Mouse (Mus musculus) megakaryocyte, embryonic 14.5 days (primary cell): Measurements from ENCODE around the gene Apoc4. TPM values are rescaled to one million over a fixed set of nuclear protein-coding genes. Genes with fewer than 3 reads are reported as not detected.

Source experiments
- H3K27me3 ChIP-seq: replicated peaks from 2 replicates; pipeline ENCODE3; 2012; ENCODE audit warnings: inconsistent platforms
- H3K36me3 ChIP-seq: replicated peaks from 2 replicates; pipeline ENCODE3; 2012; ENCODE audit warnings: low read length, inconsistent platforms, mixed read lengths
- H3K4me1 ChIP-seq: 2 replicates; pipeline ENCODE4 v1.6.1; 2012; ENCODE audit warnings: inconsistent platforms
- H3K4me3 ChIP-seq: replicated peaks from 2 replicates; pipeline ENCODE3; 2012; ENCODE audit warnings: moderate library complexity, mild to moderate bottlenecking, inconsistent platforms
- H3K9me3 ChIP-seq: 2 replicates; pipeline ENCODE4 v1.6.1; 2012; ENCODE audit warnings: inconsistent platforms
- FLI1 ChIP-seq: IDR thresholded peaks from 2 replicates; pipeline ENCODE4 v1.6.1; 2012; ENCODE audit warnings: low read length, inconsistent platforms, mixed read lengths
- GATA1 ChIP-seq: IDR thresholded peaks from 3 replicates; pipeline ENCODE4 v1.6.1; 2012; ENCODE audit warnings: mixed read lengths, low read length, inconsistent platforms, borderline replicate concordance
- polyA plus RNA-seq: library from polyadenylated mRNA; stranded (reverse); fragments of >175 nt; gene quantifications from 2 replicates; pipeline ENCODE4 v1.2.3, GENCODE M21; 2012; ENCODE audit warnings: low replicate concordance; ENCODE audit not compliant: insufficient read depth

The Apoc4 gene
- polyA plus RNA-seq, 1 experiment: 7.1 TPM

DNA sequence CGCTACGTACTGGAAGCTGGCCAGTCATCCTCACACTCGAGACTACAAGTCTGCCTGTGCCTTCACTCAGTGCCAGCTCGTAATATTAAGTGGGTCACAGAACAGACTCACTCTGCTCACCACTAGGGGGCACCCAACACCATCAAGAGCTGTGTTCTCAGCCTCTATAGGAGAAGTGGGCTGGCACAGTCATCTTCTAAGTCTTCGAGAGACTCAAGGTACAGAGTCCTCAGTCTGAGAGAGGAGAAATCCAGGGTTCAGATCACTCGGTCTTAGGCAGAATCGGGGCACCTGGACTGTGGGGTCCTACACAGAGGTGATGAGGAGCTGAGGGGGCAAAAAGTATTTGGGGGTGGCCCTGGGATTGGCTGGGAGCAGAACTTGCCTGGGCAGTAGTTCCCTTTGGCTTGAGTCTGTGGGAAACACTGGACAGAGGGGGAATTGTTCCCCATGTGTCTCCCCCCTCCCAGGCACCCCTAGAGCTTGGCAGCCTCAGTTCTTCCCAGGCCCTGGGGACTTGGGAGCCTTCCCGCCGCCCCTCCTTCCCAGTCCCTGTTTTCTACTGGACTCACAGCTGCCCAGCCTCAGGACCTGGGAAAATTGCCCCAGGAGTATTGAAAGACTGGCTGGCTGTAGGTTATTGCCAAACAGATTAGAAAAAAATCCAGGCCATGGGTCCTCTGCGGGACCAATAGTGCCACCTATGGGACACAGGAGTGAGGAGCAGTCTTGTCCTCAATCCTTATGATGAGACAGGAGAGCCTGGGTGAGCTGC lies 12.1 kb downstream of the Apoc4 start:
- peaks cover 19% of the 10 kb centered on the region for H3K27me3 ChIP-seq
- H3K9me3 ChIP-seq: no peaks in the 10 kb centered on the region
- no peaks in the 10 kb centered on the region for H3K36me3 ChIP-seq
- peak overlapping the region; percentile 80 for H3K4me3 ChIP-seq
- TF ChIP-seq FLI1: no peak
- no peak for TF ChIP-seq GATA1
- peaks cover 36% of the 10 kb centered on the region for H3K4me1 ChIP-seq

- H3K9me3 ChIP-seq: no peaks in the 10 kb centered on the region
- peaks cover 11% of the 10 kb centered on the region for H3K27me3 ChIP-seq
- peaks cover 48% of the 10 kb centered on the region for H3K4me1 ChIP-seq
- H3K4me3 ChIP-seq: peak overlapping the region; percentile 18
- peaks cover 6% of the 10 kb centered on the region for H3K36me3 ChIP-seq
- no peak for TF ChIP-seq FLI1
- TF ChIP-seq GATA1: no peak
These were observed 13.8 kb downstream of the Apoc4 start for GRCm38 (mm10) chr7:19667434-19667833.

DNA sequence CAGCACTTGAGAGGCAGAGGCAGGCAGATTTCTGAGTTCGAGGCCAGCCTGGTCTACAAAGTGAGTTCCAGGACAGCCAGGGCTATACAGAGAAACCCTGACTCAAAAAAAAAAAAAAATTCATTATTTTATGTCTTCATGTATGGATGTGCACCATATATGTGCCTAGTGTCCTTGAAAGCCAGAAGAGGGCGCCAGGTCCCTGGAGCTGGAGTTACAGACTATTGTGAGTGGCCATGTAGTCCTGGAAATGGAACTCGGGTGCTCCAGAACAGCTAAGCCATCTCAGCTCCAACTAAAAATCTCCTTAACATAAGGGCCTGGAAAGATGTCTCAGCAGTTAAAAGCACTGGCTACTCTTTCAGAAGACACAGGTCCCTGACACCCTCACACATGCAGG lies 14.5 kb downstream of the Apoc4 start:
- Histone ChIP-seq H3K36me3 (peaks cover 13% of the 10 kb centered on the region), H3K27me3 (peaks cover 11% of the 10 kb centered on the region), H3K9me3 (no peaks in the 10 kb centered on the region), H3K4me1 (peaks cover 55% of the 10 kb centered on the region), H3K4me3 (no peak overlapping the region)
- TF ChIP-seq GATA1 (no peak), FLI1 (no peak)

- Histone ChIP-seq H3K4me3 (peak within 1 kb of the TSS; percentile 98), H3K9me3 (no peaks in the 10 kb centered on the region), H3K27me3 (peaks cover 4% of the 10 kb centered on the region), H3K36me3 (peaks cover 27% of the 10 kb centered on the region), H3K4me1 (peaks cover 63% of the 10 kb centered on the region)
- TF ChIP-seq FLI1 (no peak), GATA1 (no peak)
These were observed 16.1 kb downstream of the Apoc4 start, which contains the start of gene Clptm1 for GRCm38 (mm10) chr7:19664955-19665841. Gene Clptm1, minus strand, starts transcription at chr7:19665033.

DNA sequence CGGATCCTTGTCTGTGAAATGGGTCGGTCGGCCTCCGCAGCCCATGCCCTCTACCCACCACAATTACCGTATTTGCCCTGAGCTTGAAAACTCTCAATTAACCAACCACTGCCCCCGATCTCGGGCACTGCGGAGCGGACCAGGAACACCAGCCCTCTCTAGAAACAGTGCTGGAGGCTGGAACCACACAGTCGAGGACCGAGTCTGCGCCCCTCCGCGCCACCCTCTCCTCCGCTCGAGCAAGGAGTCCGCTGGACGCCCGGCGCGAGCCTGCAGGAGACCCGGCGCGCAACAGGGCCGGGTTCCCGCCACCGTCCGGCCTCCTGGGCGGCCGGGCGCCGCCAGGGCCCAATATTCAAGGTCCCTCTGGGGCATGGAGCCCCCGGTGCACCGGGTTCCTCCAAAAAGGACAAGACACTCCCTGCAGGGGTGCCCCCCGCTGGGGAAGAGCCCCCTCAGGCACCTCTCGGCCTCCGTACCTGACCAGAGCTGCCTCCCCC lies 16.8 kb downstream of the Apoc4 start:
- Histone ChIP-seq H3K4me1 (peaks cover 61% of the 10 kb centered on the region), H3K9me3 (no peaks in the 10 kb centered on the region), H3K27me3 (no peaks in the 10 kb centered on the region), H3K4me3 (peak overlapping the region; percentile 98), H3K36me3 (peaks cover 34% of the 10 kb centered on the region)
- no peak for TF ChIP-seq FLI1
- TF ChIP-seq GATA1: no peak

- Histone ChIP-seq H3K9me3 (no peaks in the 10 kb centered on the region), H3K4me1 (peaks cover 56% of the 10 kb centered on the region), H3K4me3 (peak overlapping the region; percentile 98), H3K27me3 (no peaks in the 10 kb centered on the region), H3K36me3 (peaks cover 38% of the 10 kb centered on the region)
- TF ChIP-seq FLI1 (no peak), GATA1 (no peak)
These were observed 17.3 kb downstream of the Apoc4 start for GRCm38 (mm10) chr7:19663940-19664339.

DNA sequence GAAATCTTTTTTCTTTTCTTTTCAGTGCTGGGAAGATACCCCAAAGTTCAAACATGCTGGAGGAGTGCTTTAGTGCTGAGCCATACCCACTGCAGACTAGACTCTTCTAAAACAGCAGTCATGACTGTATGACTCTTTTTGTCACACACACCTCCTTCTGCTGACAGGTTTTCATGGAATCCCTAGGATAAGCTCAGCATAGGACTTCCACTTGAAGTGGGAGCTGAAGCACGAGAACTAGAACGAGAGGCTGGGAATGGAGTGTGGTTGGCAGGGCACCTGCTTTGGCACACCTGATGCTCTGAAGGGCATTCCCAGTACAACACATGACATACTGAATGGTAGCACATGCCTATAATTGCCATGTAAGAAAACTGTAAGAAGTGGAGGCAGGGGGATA lies 28.7 kb downstream of the Apoc4 start:
- Histone ChIP-seq H3K36me3 (peaks cover 94% of the 10 kb centered on the region), H3K27me3 (no peaks in the 10 kb centered on the region), H3K4me1 (peaks cover 54% of the 10 kb centered on the region), H3K4me3 (no peak overlapping the region), H3K9me3 (no peaks in the 10 kb centered on the region)
- no peak for TF ChIP-seq FLI1
- no peak for TF ChIP-seq GATA1

DNA sequence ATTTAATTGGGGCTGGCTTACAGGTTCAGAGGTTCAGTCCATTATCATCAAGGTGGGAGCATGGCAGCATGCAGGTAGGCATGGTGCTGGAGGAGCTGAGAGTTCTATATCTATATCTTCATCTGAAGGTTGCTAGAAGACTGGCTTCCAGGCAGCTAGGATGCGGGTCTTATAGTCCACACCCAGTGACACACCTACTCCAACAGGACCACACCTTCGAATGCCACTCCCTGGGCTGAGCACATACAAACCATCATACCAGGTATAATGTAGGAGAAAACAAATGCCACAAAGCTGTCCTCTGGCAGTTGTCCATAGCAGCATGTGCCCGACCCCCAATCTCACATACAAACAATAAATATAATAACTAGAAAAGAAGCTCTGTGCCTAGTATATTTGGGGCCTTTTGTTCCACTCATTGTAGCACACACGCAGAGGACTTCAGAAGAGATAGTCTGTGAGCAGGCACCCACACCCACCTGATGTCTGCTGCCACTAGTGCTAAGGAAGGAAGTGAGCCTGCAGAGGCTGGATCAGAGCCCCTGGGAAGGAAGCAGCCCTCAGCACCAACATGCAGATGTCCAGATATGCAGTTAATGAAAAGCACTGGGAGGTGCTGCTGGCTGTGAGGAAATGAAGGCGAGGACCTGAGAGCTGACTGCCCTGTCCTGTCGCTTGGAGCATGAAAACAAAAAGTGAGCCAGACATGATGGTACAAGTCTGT lies 30.1 kb downstream of the Apoc4 start:
- no peak for TF ChIP-seq FLI1
- TF ChIP-seq GATA1: no peak

GRCm38 (mm10) chr7:19641223-19641622 lies 40.1 kb downstream of the Apoc4 start:
- no peaks in the 10 kb centered on the region for H3K9me3 ChIP-seq
- H3K4me3 ChIP-seq: no peak overlapping the region
- peaks cover 10% of the 10 kb centered on the region for H3K4me1 ChIP-seq
- TF ChIP-seq GATA1: no peak
- no peak for TF ChIP-seq FLI1
- H3K36me3 ChIP-seq: peaks cover 93% of the 10 kb centered on the region
- H3K27me3 ChIP-seq: no peaks in the 10 kb centered on the region

More for the DNA sequence above, 30.1 kb downstream of the Apoc4 start:
- H3K9me3 ChIP-seq: no peaks in the 10 kb centered on the region
- peaks cover 92% of the 10 kb centered on the region for H3K36me3 ChIP-seq
- peak overlapping the region; percentile 57 for H3K4me3 ChIP-seq
- H3K27me3 ChIP-seq: no peaks in the 10 kb centered on the region
- H3K4me1 ChIP-seq: peaks cover 46% of the 10 kb centered on the region
